Mouse (Mus musculus) CH12.LX (cell line): Measurements from ENCODE around the gene Ttc16.

Source experiments
- CTCF ChIP-seq, 2 experiments: IDR thresholded peaks in 1 of 2; conservative IDR thresholded peaks in 1 of 2; 2 replicates each; pipeline ENCODE4 v1.5.1; 2011 to 2012; ENCODE audit warnings: low read depth in 2 of 2, low read length in 2 of 2, improper control_type of control experiment in 1 of 2, inconsistent platforms in 1 of 2, mild to moderate bottlenecking in 1 of 2, moderate library complexity in 1 of 2
- ELF1 ChIP-seq: IDR thresholded peaks from 2 replicates; pipeline ENCODE4 v1.6.1; 2014; ENCODE audit warnings: low read depth, mild to moderate bottlenecking, inconsistent platforms, low read length, improper control_type of control experiment
- EP300 ChIP-seq: IDR thresholded peaks from 2 replicates; pipeline ENCODE4 v1.6.1; 2011; ENCODE audit warnings: low read length, improper control_type of control experiment
- ETS1 ChIP-seq: conservative IDR thresholded peaks from 2 replicates; pipeline ENCODE4 v1.6.1; 2012; ENCODE audit warnings: low read depth, mild to moderate bottlenecking, inconsistent platforms, low read length, improper control_type of control experiment, moderate library complexity
- HCFC1 ChIP-seq: IDR thresholded peaks from 2 replicates; pipeline ENCODE4 v1.6.1; 2012; ENCODE audit warnings: low read depth, mild to moderate bottlenecking, inconsistent platforms, low read length, improper control_type of control experiment
- JUND ChIP-seq: conservative IDR thresholded peaks from 2 replicates; pipeline ENCODE4 v1.6.1; 2011; ENCODE audit warnings: low read depth, low read length, improper control_type of control experiment
- KAT2A ChIP-seq: IDR thresholded peaks from 2 replicates; pipeline ENCODE4 v1.6.1; 2012; ENCODE audit warnings: low read length, improper control_type of control experiment, inconsistent platforms; ENCODE audit not compliant: insufficient replicate concordance
- MAFK ChIP-seq: IDR thresholded peaks from 2 replicates; pipeline ENCODE4 v1.6.1; 2011; ENCODE audit warnings: low read length, improper control_type of control experiment; ENCODE audit not compliant: insufficient replicate concordance
- MXI1 ChIP-seq: IDR thresholded peaks from 2 replicates; pipeline ENCODE4 v1.6.1; 2011; ENCODE audit warnings: mild to moderate bottlenecking, low read depth, low read length, improper control_type of control experiment
- NELFE ChIP-seq: IDR thresholded peaks from 2 replicates; pipeline ENCODE4 v1.6.1; 2011; ENCODE audit warnings: low read depth, low read length, improper control_type of control experiment
- PAX5 ChIP-seq: IDR thresholded peaks from 2 replicates; pipeline ENCODE4 v1.6.1; 2012; ENCODE audit warnings: low read length, inconsistent platforms, mixed read lengths
- POLR2A ChIP-seq: IDR thresholded peaks from 2 replicates; pipeline ENCODE4 v1.6.1; 2011; ENCODE audit warnings: low read depth, mild to moderate bottlenecking, improper control_type of control experiment, low read length
- SIN3A ChIP-seq: IDR thresholded peaks from 2 replicates; pipeline ENCODE4 v1.6.1; 2012; ENCODE audit warnings: low read length, improper control_type of control experiment, inconsistent platforms
- ZMIZ1 ChIP-seq: IDR thresholded peaks from 2 replicates; pipeline ENCODE4 v1.6.1; 2012; ENCODE audit warnings: low read depth, mild to moderate bottlenecking, inconsistent platforms, low read length, improper control_type of control experiment

- no peak for TF ChIP-seq EP300
- TF ChIP-seq ZMIZ1, result no peak
- no peak for TF ChIP-seq CTCF (conservative IDR thresholded peaks at IDR 0.05 in 1 of 2, IDR thresholded peaks at IDR 0.05 in 1 of 2; ENCODE audit: low read depth in 2 of 2, low read length in 2 of 2)
- no peak for TF ChIP-seq PAX5
- TF ChIP-seq HCFC1, result no peak
- no peak for TF ChIP-seq ETS1
- no peak for TF ChIP-seq MXI1
- TF ChIP-seq POLR2A, result no peak
- TF ChIP-seq ELF1, result no peak
- no peak for TF ChIP-seq NELFE
- no peak for TF ChIP-seq JUND
- TF ChIP-seq SIN3A, result no peak
- TF ChIP-seq MAFK, result no peak
- TF ChIP-seq KAT2A, result no peak
These were observed 50.3 kb downstream of the Ttc16 start for GRCm38 (mm10) chr2:32724832-32725790.
